Mouse (Mus musculus): ENCODE measurements around the gene Rpn1. TPM values are rescaled to one million over a fixed set of nuclear protein-coding genes. Genes with fewer than 3 reads are reported as not detected.

Gene Rpn1
- total and polyA plus RNA-seq, 2 experiments from 2014 or later, result 198 to 261 TPM

- DNase-seq (ENCODE audit: low spot score) (peak; percentile 98), ATAC-seq (ENCODE audit: low FRiP score) (peak; percentile 99)
- no peaks in the 10 kb centered on the region for H3K9me3 ChIP-seq (ENCODE audit: low read length)
- H3K36me3 ChIP-seq (ENCODE audit: insufficient read depth, low read length), result no peaks in the 10 kb centered on the region
- WGBS, result under 1% methylated on average over 70 of the region's 82 CpGs
- peak within 1 kb of the TSS; percentile 97 for H3K4me3 ChIP-seq (ENCODE audit: low read depth, low read length)
- no peak for TF ChIP-seq CTCF (IDR thresholded peaks at IDR 0.05)
- peak within 1 kb of the TSS; percentile 85 for H3K27ac ChIP-seq (ENCODE audit: low read depth, low read length)
- peak within 1 kb of the TSS; percentile 95 for H3K9ac ChIP-seq (replicated peaks; ENCODE audit: low read length, poor library complexity, severe bottlenecking)
- H3K4me1 ChIP-seq (ENCODE audit: insufficient read depth, low read length), result peaks cover 7% of the 10 kb centered on the region
- peak within 1 kb of the TSS; percentile 81 for H3K4me2 ChIP-seq (ENCODE audit: low read depth, low read length, poor library complexity, severe bottlenecking)
- no peaks in the 10 kb centered on the region; the same call in 1 of the 2 replicates for H3K27me3 ChIP-seq (ENCODE audit: insufficient read depth, low read length)
Measured at GRCm38 (mm10) chr6:88044577-88045405, 39.5 kb upstream of the Rpn1 start, which contains the start of gene Rab7. TSS of gene Rab7 (minus strand) at chr6:88045270.

- no peak for TF ChIP-seq CTCF (IDR thresholded peaks at IDR 0.05)
- Histone ChIP-seq H3K9me3 (ENCODE audit: low read length) (no peaks in the 10 kb centered on the region), H3K4me1 (ENCODE audit: insufficient read depth, low read length) (peaks cover 7% of the 10 kb centered on the region), H3K27ac (ENCODE audit: low read depth, low read length) (no peak overlapping the region), H3K36me3 (ENCODE audit: insufficient read depth, low read length) (no peaks in the 10 kb centered on the region), H3K4me2 (ENCODE audit: low read depth, low read length, poor library complexity, severe bottlenecking) (no peak overlapping the region), H3K9ac (replicated peaks; ENCODE audit: low read length, poor library complexity, severe bottlenecking) (no peak overlapping the region), H3K4me3 (ENCODE audit: low read depth, low read length) (peak overlapping the region; percentile 97; the same call in 1 of the 2 replicates), H3K27me3 (ENCODE audit: insufficient read depth, low read length) (no peaks in the 10 kb centered on the region; the same call in 1 of the 2 replicates)
- WGBS, result 28% methylated on average over 3 of the region's 3 CpGs
- DNase-seq (ENCODE audit: low spot score) (no peak), ATAC-seq (ENCODE audit: low FRiP score) (no peak)
Measured at GRCm38 (mm10) chr6:88045406-88045766, 38.9 kb upstream of the Rpn1 start.

GRCm38 (mm10) chr6:88047853-88048252 is 36.4 kb upstream of the Rpn1 start:
- Histone ChIP-seq H3K27ac (ENCODE audit: low read depth, low read length) (no peak overlapping the region), H3K9ac (replicated peaks; ENCODE audit: low read length, poor library complexity, severe bottlenecking) (no peak overlapping the region), H3K27me3 (ENCODE audit: insufficient read depth, low read length) (peaks cover 5% of the 10 kb centered on the region; the same call in 1 of the 2 replicates), H3K36me3 (ENCODE audit: insufficient read depth, low read length) (no peaks in the 10 kb centered on the region), H3K4me1 (ENCODE audit: insufficient read depth, low read length) (peaks cover 5% of the 10 kb centered on the region), H3K9me3 (ENCODE audit: low read length) (no peaks in the 10 kb centered on the region), H3K4me3 (ENCODE audit: low read depth, low read length) (no peak overlapping the region), H3K4me2 (ENCODE audit: low read depth, low read length, poor library complexity, severe bottlenecking) (no peak overlapping the region)
- ATAC-seq (ENCODE audit: low FRiP score) (no peak), DNase-seq (ENCODE audit: low spot score) (no peak)
- no peak for TF ChIP-seq CTCF (IDR thresholded peaks at IDR 0.05)
- WGBS, result 78% methylated on average over 5 of the region's 5 CpGs

- no peak overlapping the region for H3K27ac ChIP-seq (ENCODE audit: low read depth, low read length)
- WGBS, result 74% methylated on average over 6 of the region's 6 CpGs
Measured at GRCm38 (mm10) chr6:88049008-88049407, 35.3 kb upstream of the Rpn1 start.

GRCm38 (mm10) chr6:88051206-88051605 is 33.1 kb upstream of the Rpn1 start:
- Histone ChIP-seq H3K27me3 (ENCODE audit: insufficient read depth, low read length) (peaks cover 9% of the 10 kb centered on the region; the same call in 1 of the 2 replicates), H3K9me3 (ENCODE audit: low read length) (no peaks in the 10 kb centered on the region), H3K27ac (ENCODE audit: low read depth, low read length) (no peak overlapping the region), H3K36me3 (ENCODE audit: insufficient read depth, low read length) (no peaks in the 10 kb centered on the region), H3K9ac (replicated peaks; ENCODE audit: low read length, poor library complexity, severe bottlenecking) (no peak overlapping the region), H3K4me3 (ENCODE audit: low read depth, low read length) (no peak overlapping the region), H3K4me1 (ENCODE audit: insufficient read depth, low read length) (no peaks in the 10 kb centered on the region), H3K4me2 (ENCODE audit: low read depth, low read length, poor library complexity, severe bottlenecking) (no peak overlapping the region)
- DNase-seq (ENCODE audit: low spot score) (no peak), ATAC-seq (ENCODE audit: low FRiP score) (no peak)
- TF ChIP-seq CTCF (IDR thresholded peaks at IDR 0.05), result no peak
- WGBS, result 94% methylated on average over 5 of the region's 5 CpGs

More at GRCm38 (mm10) chr6:88049008-88049407, 35.3 kb upstream of the Rpn1 start:
- H3K4me1 ChIP-seq (ENCODE audit: insufficient read depth, low read length), result peaks cover under 1% of the 10 kb centered on the region; the same call in 1 of the 2 replicates
- no peak for DNase-seq (ENCODE audit: low spot score)
- no peaks in the 10 kb centered on the region for H3K9me3 ChIP-seq (ENCODE audit: low read length)
- no peak for ATAC-seq (ENCODE audit: low FRiP score)
- H3K4me3 ChIP-seq (ENCODE audit: low read depth, low read length), result no peak overlapping the region
- H3K36me3 ChIP-seq (ENCODE audit: insufficient read depth, low read length), result no peaks in the 10 kb centered on the region
- no peak overlapping the region for H3K9ac ChIP-seq (replicated peaks; ENCODE audit: low read length, poor library complexity, severe bottlenecking)
- no peak overlapping the region for H3K4me2 ChIP-seq (ENCODE audit: low read depth, low read length, poor library complexity, severe bottlenecking)
- peaks cover 9% of the 10 kb centered on the region; the same call in 1 of the 2 replicates for H3K27me3 ChIP-seq (ENCODE audit: insufficient read depth, low read length)
- TF ChIP-seq CTCF (IDR thresholded peaks at IDR 0.05), result no peak

Measured in midbrain, postnatal 0 days (tissue).